Mouse (Mus musculus) midbrain, embryonic 12.5 days (tissue): ENCODE measurements around the gene Gprc5b. TPM values are rescaled to one million over a fixed set of nuclear protein-coding genes. Genes with fewer than 3 reads are reported as not detected.

Source experiments
- ATAC-seq: fragments of 200-750 bp; cut with Nextera tagmentation; 2 replicates; pipeline ENCODE4 v1.8.0; 2017; ENCODE audit warnings: low read depth, moderate TSS enrichment, moderate library complexity; ENCODE audit not compliant: low FRiP score
- H3K27ac ChIP-seq: fragments of 300-500 bp; sonication (generic); replicated peaks from 2 replicates; pipeline ENCODE4 v1.5.1; 2016; ENCODE audit warnings: mild to moderate bottlenecking
- H3K27me3 ChIP-seq: fragments of 300-500 bp; sonication (generic); 2 replicates; pipeline ENCODE4 v1.6.1; 2016; ENCODE audit warnings: mild to moderate bottlenecking
- H3K36me3 ChIP-seq: fragments of 300-500 bp; sonication (generic); 2 replicates; pipeline ENCODE4 v1.6.1; 2016
- H3K4me1 ChIP-seq: fragments of 300-500 bp; sonication (generic); 2 replicates; pipeline ENCODE4 v1.6.1; 2016
- H3K4me2 ChIP-seq: fragments of 300-500 bp; sonication (generic); replicated peaks from 2 replicates; pipeline ENCODE4 v1.6.1; 2016; ENCODE audit warnings: mild to moderate bottlenecking, moderate library complexity
- H3K4me3 ChIP-seq: fragments of 300-500 bp; sonication (generic); 2 replicates; pipeline ENCODE4 v1.5.1; 2016; ENCODE audit warnings: mild to moderate bottlenecking
- H3K9ac ChIP-seq: fragments of 300-500 bp; sonication (generic); replicated peaks from 2 replicates; pipeline ENCODE4 v1.6.1; 2016; ENCODE audit warnings: mild to moderate bottlenecking, moderate library complexity
- H3K9me3 ChIP-seq: fragments of 300-500 bp; sonication (generic); 2 replicates; pipeline ENCODE4 v1.6.1; 2016; ENCODE audit warnings: mild to moderate bottlenecking
- WGBS: fragments of 180-500 bp; shearing (Covaris S2); methylation state at CpG from one replicate; pipeline ENCODE4 v1.1.7; 2016; 5-methylcytosine and 5-hydroxymethylcytosine counted together
- polyA plus RNA-seq: library from polyadenylated mRNA; unstranded; fragments of >200 nt; fragmentation: Nextera tagmentation; extraction: Ambion mirVana; gene quantifications from 2 replicates; pipeline ENCODE4 v1.2.1, GENCODE M21; 2016

Gprc5b gene
- polyA plus RNA-seq = 11.9 and 14.1 TPM in 2 replicates

- peaks cover 7% of the 10 kb centered on the region for H3K27me3 ChIP-seq
- no peaks in the 10 kb centered on the region for H3K36me3 ChIP-seq
- no peaks in the 10 kb centered on the region for H3K9me3 ChIP-seq
- peak within 1 kb of the TSS; percentile 72 for H3K4me3 ChIP-seq
- peaks cover 54% of the 10 kb centered on the region for H3K4me1 ChIP-seq
- peak; percentile 85 for ATAC-seq
- peak within 1 kb of the TSS; percentile 88 for H3K9ac ChIP-seq
- 1% methylated on average over 44 of the region's 44 CpGs for WGBS
- H3K4me2 ChIP-seq = peak within 1 kb of the TSS; percentile 79
- H3K27ac ChIP-seq = peak within 1 kb of the TSS; percentile 90
Observed at GRCm38 (mm10) chr7:118995007-118995406, at the start of gene Gprc5b. Gprc5b (minus strand) TSS chr7:118995211.

- Histone ChIP-seq H3K4me1 (no peaks in the 10 kb centered on the region), H3K9me3 (no peaks in the 10 kb centered on the region), H3K36me3 (no peaks in the 10 kb centered on the region), H3K27ac (no peak overlapping the region), H3K9ac (no peak overlapping the region), H3K4me2 (no peak overlapping the region), H3K4me3 (no peak overlapping the region), H3K27me3 (no peaks in the 10 kb centered on the region)
- ATAC-seq = no peak
Observed at GRCm38 (mm10) chr7:119041502-119041901, 46.5 kb upstream of the Gprc5b start.

- Histone ChIP-seq H3K4me1 (no peaks in the 10 kb centered on the region), H3K27me3 (no peaks in the 10 kb centered on the region), H3K36me3 (no peaks in the 10 kb centered on the region), H3K4me2 (no peak overlapping the region), H3K9me3 (no peaks in the 10 kb centered on the region), H3K9ac (no peak overlapping the region), H3K4me3 (no peak overlapping the region), H3K27ac (no peak overlapping the region)
- ATAC-seq = no peak
Observed at GRCm38 (mm10) chr7:119037581-119037980, 42.6 kb upstream of the Gprc5b start.

GRCm38 (mm10) chr7:119034243-119034961 lies 39.4 kb upstream of the Gprc5b start:
- no peaks in the 10 kb centered on the region for H3K36me3 ChIP-seq
- H3K4me2 ChIP-seq = no peak overlapping the region
- no peak for ATAC-seq
- H3K9me3 ChIP-seq = no peaks in the 10 kb centered on the region
- H3K4me3 ChIP-seq = no peak overlapping the region
- H3K9ac ChIP-seq = no peak overlapping the region
- no peaks in the 10 kb centered on the region for H3K4me1 ChIP-seq
- H3K27ac ChIP-seq = no peak overlapping the region
- 66% methylated on average over 15 of the region's 15 CpGs for WGBS
- H3K27me3 ChIP-seq = no peaks in the 10 kb centered on the region

- peak; percentile 34; the same call in 1 of the 2 replicates for ATAC-seq
- H3K4me2 ChIP-seq = no peak overlapping the region
- no peak overlapping the region for H3K4me3 ChIP-seq
- no peaks in the 10 kb centered on the region for H3K27me3 ChIP-seq
- H3K36me3 ChIP-seq = no peaks in the 10 kb centered on the region
- H3K27ac ChIP-seq = no peak overlapping the region
- no peaks in the 10 kb centered on the region for H3K4me1 ChIP-seq
- no peak overlapping the region for H3K9ac ChIP-seq
- 26% methylated on average over 17 of the region's 17 CpGs for WGBS
- no peaks in the 10 kb centered on the region for H3K9me3 ChIP-seq
Observed at GRCm38 (mm10) chr7:119023394-119023921, 28.4 kb upstream of the Gprc5b start.

- 80% methylated on average over 19 of the region's 19 CpGs for WGBS
- Histone ChIP-seq H3K27me3 (no peaks in the 10 kb centered on the region), H3K4me1 (no peaks in the 10 kb centered on the region), H3K9me3 (no peaks in the 10 kb centered on the region), H3K36me3 (no peaks in the 10 kb centered on the region), H3K4me3 (no peak overlapping the region), H3K9ac (no peak overlapping the region), H3K4me2 (no peak overlapping the region), H3K27ac (no peak overlapping the region)
- no peak for ATAC-seq
Observed at GRCm38 (mm10) chr7:119022238-119023156, 27.5 kb upstream of the Gprc5b start.

GRCm38 (mm10) chr7:119019537-119019936 lies 24.5 kb upstream of the Gprc5b start:
- peak; percentile 78 for ATAC-seq
- 15% methylated on average over 4 of the region's 4 CpGs for WGBS
- H3K4me1 ChIP-seq = no peaks in the 10 kb centered on the region
- H3K27ac ChIP-seq = no peak overlapping the region
- no peak overlapping the region for H3K4me3 ChIP-seq
- H3K9me3 ChIP-seq = no peaks in the 10 kb centered on the region
- no peak overlapping the region for H3K9ac ChIP-seq
- no peaks in the 10 kb centered on the region for H3K27me3 ChIP-seq
- H3K36me3 ChIP-seq = no peaks in the 10 kb centered on the region
- no peak overlapping the region for H3K4me2 ChIP-seq

GRCm38 (mm10) chr7:119015736-119016135 lies 20.7 kb upstream of the Gprc5b start:
- no peak overlapping the region for H3K4me2 ChIP-seq
- H3K4me1 ChIP-seq = no peaks in the 10 kb centered on the region
- no peak overlapping the region for H3K9ac ChIP-seq
- no peak overlapping the region for H3K4me3 ChIP-seq
- ATAC-seq = no peak; the same call in 1 of the 2 replicates
- H3K27me3 ChIP-seq = no peaks in the 10 kb centered on the region
- WGBS = 4% methylated on average over 3 of the region's 3 CpGs
- H3K27ac ChIP-seq = no peak overlapping the region
- H3K9me3 ChIP-seq = no peaks in the 10 kb centered on the region
- H3K36me3 ChIP-seq = no peaks in the 10 kb centered on the region

GRCm38 (mm10) chr7:119010854-119011529 lies 16.0 kb upstream of the Gprc5b start:
- H3K4me1 ChIP-seq = no peaks in the 10 kb centered on the region
- no peak overlapping the region for H3K4me3 ChIP-seq
- H3K36me3 ChIP-seq = no peaks in the 10 kb centered on the region
- H3K27me3 ChIP-seq = no peaks in the 10 kb centered on the region
- H3K9ac ChIP-seq = no peak overlapping the region
- H3K4me2 ChIP-seq = no peak overlapping the region
- no peak for ATAC-seq
- WGBS = 19% methylated on average over 5 of the region's 5 CpGs
- no peak overlapping the region for H3K27ac ChIP-seq
- no peaks in the 10 kb centered on the region for H3K9me3 ChIP-seq

- Histone ChIP-seq H3K9ac (no peak overlapping the region), H3K27me3 (0 out of 2 replicates have a peak, but pooled peaks cover 4% of the 10 kb centered on the region), H3K36me3 (no peaks in the 10 kb centered on the region), H3K4me3 (no peak overlapping the region), H3K4me1 (no peaks in the 10 kb centered on the region), H3K27ac (no peak overlapping the region), H3K9me3 (no peaks in the 10 kb centered on the region), H3K4me2 (no peak overlapping the region)
- ATAC-seq = no peak
- WGBS = 69% methylated on average over 2 of the region's 2 CpGs
Observed at GRCm38 (mm10) chr7:119002501-119002900, 7.5 kb upstream of the Gprc5b start.

GRCm38 (mm10) chr7:119001965-119002364 lies 7.0 kb upstream of the Gprc5b start:
- Histone ChIP-seq H3K27ac (no peak overlapping the region), H3K9me3 (no peaks in the 10 kb centered on the region), H3K4me2 (no peak overlapping the region), H3K4me1 (no peaks in the 10 kb centered on the region), H3K36me3 (no peaks in the 10 kb centered on the region), H3K27me3 (0 out of 2 replicates have a peak, but pooled peaks cover 4% of the 10 kb centered on the region), H3K4me3 (no peak overlapping the region), H3K9ac (no peak overlapping the region)
- ATAC-seq = no peak
- WGBS = 63% methylated on average over 2 of the region's 2 CpGs
